Mouse (Mus musculus) ES-E14 (cell line): ENCODE data around the gene Trpt1. TPM values are rescaled to one million over a fixed set of nuclear protein-coding genes. Genes with fewer than 3 reads are reported as not detected.

Source experiments
- DNase-seq: peaks from one replicate; pipeline ENCODE4 v3.0.0-alpha.2; 2013; ENCODE audit warnings: low read depth, low spot score
- H3K27ac ChIP-seq: 2 replicates; pipeline ENCODE4 v1.5.1; 2012; ENCODE audit warnings: low read depth, mild to moderate bottlenecking, low read length, moderate library complexity, mixed read lengths; ENCODE audit not compliant: poor library complexity, insufficient read depth, severe bottlenecking
- H3K36me3 ChIP-seq: 2 replicates; pipeline ENCODE4 v1.6.1; 2012; ENCODE audit warnings: mild to moderate bottlenecking, low read length, moderate library complexity, mixed read lengths; ENCODE audit not compliant: control insufficient read depth, poor library complexity, insufficient read depth, severe bottlenecking
- H3K4me1 ChIP-seq, 2 experiments: fragments of 150-350 bp in 1 of 2; sonication (generic) in 1 of 2; 2 replicates each; pipeline ENCODE4 v1.6.1; 2012; ENCODE audit warnings: low read length in 2 of 2, mild to moderate bottlenecking in 1 of 2, mixed read lengths in 1 of 2; ENCODE audit not compliant: control insufficient read depth in 2 of 2, insufficient read depth in 2 of 2, poor library complexity in 1 of 2
- H3K4me3 ChIP-seq, 2 experiments: fragments of 150-350 bp in 1 of 2; sonication (generic) in 1 of 2; 2 replicates each; pipeline ENCODE4 v1.5.1; 2012; ENCODE audit warnings: low read length in 2 of 2, low read depth in 1 of 2, mild to moderate bottlenecking in 1 of 2, mixed read lengths in 1 of 2; ENCODE audit not compliant: insufficient read depth in 1 of 2, poor library complexity in 1 of 2, severe bottlenecking in 1 of 2
- H3K9ac ChIP-seq: 2 replicates; pipeline ENCODE4 v1.6.1; 2012; ENCODE audit warnings: low read depth, mild to moderate bottlenecking, low read length, mixed read lengths; ENCODE audit not compliant: poor library complexity, insufficient read depth, severe bottlenecking
- H3K9me3 ChIP-seq: fragments of 150-350 bp; sonication (generic); 2 replicates; pipeline ENCODE4 v1.6.1; 2012; ENCODE audit warnings: low read depth, mild to moderate bottlenecking, low read length; ENCODE audit not compliant: control insufficient read depth, insufficient read depth
- CHD2 ChIP-seq: IDR thresholded peaks from 2 replicates; pipeline ENCODE4 v1.6.1; 2014; ENCODE audit warnings: mild to moderate bottlenecking, low read depth, low read length, inconsistent platforms
- HCFC1 ChIP-seq: IDR thresholded peaks from 2 replicates; pipeline ENCODE4 v1.6.1; 2012; ENCODE audit warnings: low read length, inconsistent platforms, borderline replicate concordance; ENCODE audit not compliant: insufficient read depth
- MAFK ChIP-seq: IDR thresholded peaks from 2 replicates; pipeline ENCODE4 v1.6.1; 2014; ENCODE audit warnings: mild to moderate bottlenecking, low read depth, low read length, inconsistent platforms; ENCODE audit not compliant: insufficient read depth
- ZC3H11A ChIP-seq: IDR thresholded peaks from 2 replicates; pipeline ENCODE4 v1.6.1; 2012; ENCODE audit warnings: low read depth, mild to moderate bottlenecking, inconsistent platforms, low read length, borderline replicate concordance
- ZNF384 ChIP-seq: IDR thresholded peaks from 2 replicates; pipeline ENCODE4 v1.6.1; 2012; ENCODE audit warnings: low read depth, low read length, inconsistent platforms
- in situ Hi-C, 2 experiments: fragments of 600-800 bp; cut with MboI; formaldehyde crosslinking; loops; one replicate each; pipeline ENCODE4 v1.15.1; 2025; ENCODE audit warnings: low sequenced_read_pairs in 2 of 2, inconsistent platforms in 1 of 2; ENCODE audit not compliant: unreplicated experiment in 2 of 2
- total RNA-seq: library from RNA; depleted of rRNA; stranded (reverse); fragments of 300-350 nt; gene quantifications from 2 replicates; pipeline ENCODE4 v1.2.3, GENCODE M21; 2012; rRNA removed

Trpt1 gene
- total RNA-seq, 1 experiment = 5.0 TPM

DNA sequence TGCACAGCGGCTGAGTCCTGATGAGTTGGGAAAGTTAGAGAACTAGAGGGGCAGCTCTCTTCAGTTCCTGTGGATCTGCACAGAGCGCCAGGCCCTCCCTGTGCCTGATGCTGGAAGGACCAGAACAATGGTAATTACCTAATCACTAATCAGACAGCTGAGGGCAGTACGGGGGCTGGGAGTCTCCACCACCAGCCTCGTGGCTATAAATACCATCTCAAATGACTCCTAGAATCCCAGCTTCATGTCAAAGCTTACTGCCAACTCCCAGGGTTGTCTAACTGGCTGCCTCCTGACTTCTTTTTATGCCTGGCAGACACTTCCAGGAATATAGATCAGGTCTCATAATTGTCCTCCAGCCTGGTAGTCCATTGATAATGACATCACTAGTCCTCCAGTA lies 48.8 kb downstream of the Trpt1 start:
- no peak overlapping the region for H3K4me3 ChIP-seq
- TF ChIP-seq HCFC1 (no peak), ZC3H11A (no peak), CHD2 (no peak), MAFK (no peak), ZNF384 (no peak)
- no peak overlapping the region for H3K9ac ChIP-seq
- H3K4me1 ChIP-seq = peaks cover 0 to 8% of the 10 kb centered on the region in 2 experiments; a peak in 1 of 4 replicates
- no peak for DNase-seq
- H3K36me3 ChIP-seq = no peaks in the 10 kb centered on the region
- in situ Hi-C loops = no loop called here
- no peaks in the 10 kb centered on the region for H3K9me3 ChIP-seq
- no peak overlapping the region; the same call in 1 of the 2 replicates for H3K27ac ChIP-seq

Other genes starting within 250 kb of the Trpt1 start
- gene Rps6ka4, start 155.5 kb upstream of the Trpt1 start, total RNA-seq = 11.5 and 14.4 TPM in 2 replicates
- gene Ccdc88b, start 137.9 kb upstream of the Trpt1 start, total RNA-seq = 2.7 and 3.5 TPM in 2 replicates
- 90.7 and 105 TPM in 2 replicates for gene Trmt112, start 86.4 kb upstream of the Trpt1 start, total RNA-seq
- 51.6 and 59.0 TPM in 2 replicates for gene Prdx5, start 86.0 kb upstream of the Trpt1 start, total RNA-seq
- gene Esrra, start 74.3 kb upstream of the Trpt1 start, total RNA-seq = 23.1 and 30.1 TPM in 2 replicates
- gene Catsperz, start 70.8 kb upstream of the Trpt1 start, total RNA-seq = 9.4 and 14.9 TPM in 2 replicates
- gene Kcnk4, start 61.6 kb upstream of the Trpt1 start, total RNA-seq = 2.3 and 4.4 TPM in 2 replicates
- gene Bad, start 54.3 kb upstream of the Trpt1 start, total RNA-seq = 16.3 and 22.9 TPM in 2 replicates
- 23.2 and 23.7 TPM in 2 replicates for gene Gpr137, start 53.7 kb upstream of the Trpt1 start, total RNA-seq
- 365 and 385 TPM in 2 replicates for gene Ppp1r14b, start 21.2 kb upstream of the Trpt1 start, total RNA-seq
- gene Plcb3, start 19.7 kb upstream of the Trpt1 start, total RNA-seq = 42.3 and 55.1 TPM in 2 replicates
- gene Fkbp2, start 15.6 kb upstream of the Trpt1 start, total RNA-seq = 51.0 and 64.0 TPM in 2 replicates
- gene Vegfb, start 8.5 kb upstream of the Trpt1 start, total RNA-seq = 10.0 and 14.3 TPM in 2 replicates
- gene Dnajc4, start 3.6 kb upstream of the Trpt1 start, total RNA-seq = 14.0 and 22.0 TPM in 2 replicates
- gene Nudt22, start within 50 bp of the Trpt1 start, total RNA-seq = 12.7 and 13.2 TPM in 2 replicates
- gene Fermt3, start 23.3 kb downstream of the Trpt1 start, total RNA-seq = 2.6 and 3.8 TPM in 2 replicates
- gene Stip1, start 43.8 kb downstream of the Trpt1 start, total RNA-seq = 217 and 280 TPM in 2 replicates
- 1.4 and 3.5 TPM in 2 replicates for gene Macrod1, start 60.7 kb downstream of the Trpt1 start, total RNA-seq
- gene Flrt1, start 109.6 kb downstream of the Trpt1 start, total RNA-seq = 0.36 and 0.48 TPM in 2 replicates
- gene Otub1, start 210.2 kb downstream of the Trpt1 start, total RNA-seq = 117 and 123 TPM in 2 replicates
- gene Cox8a, start 221.5 kb downstream of the Trpt1 start, total RNA-seq = 882 and 1,211 TPM in 2 replicates
- 50.9 and 56.1 TPM in 2 replicates for gene Naa40, start 245.1 kb downstream of the Trpt1 start, total RNA-seq